11 mouse cellular contexts compared by ENCODE assay signal in genomic region chr6:118077421-118077820, GRCm38 (mm10).
"Had no signal": no experiment of that assay in that cellular context is flagged by ENCODE, and none has a peak within 500 bp of the region (broad histone marks: within the 10 kb centered on the region; RNA-seq: fewer than 3 reads in every experiment).

No protein-coding gene starts in this region.

- H3K9me3 ChIP-seq: limb, embryonic 15.5 days; midbrain, embryonic 13.5 days had no signal

- H3K36me3 ChIP-seq: limb, embryonic 15.5 days; midbrain, embryonic 13.5 days had no signal

- ATAC-seq: intestine, postnatal 0 days; lung, postnatal 0 days; midbrain, embryonic 13.5 days had no signal

- H3K27me3 ChIP-seq: limb, embryonic 15.5 days; midbrain, embryonic 13.5 days had no signal

- H3K27ac ChIP-seq: limb, embryonic 15.5 days; liver, embryonic 14.5 days; midbrain, embryonic 13.5 days had no signal

- DNase-seq: kidney, adult 8-10 months; kidney, postnatal 25 days; lung, adult 2 months; lung, postnatal 4 days; right cerebral cortex, adult 18-20 months; thymus, postnatal 36 days had no signal

- H3K4me3 ChIP-seq: limb, embryonic 15.5 days; midbrain, embryonic 13.5 days had no signal
